Mouse (Mus musculus) heart, embryonic 16.5 days (tissue): ENCODE results near the gene Arhgap9. TPM values are rescaled to one million over a fixed set of nuclear protein-coding genes. Genes with fewer than 3 reads are reported as not detected.

Experiments
- ATAC-seq: fragments of 200-750 bp; cut with Nextera tagmentation; replicated peaks from 2 replicates; pipeline ENCODE4 v1.8.0; 2017; ENCODE audit warnings: moderate number of reproducible peaks; ENCODE audit not compliant: insufficient read depth, low FRiP score; ENCODE audit errors: extremely low read depth
- H3K27ac ChIP-seq: fragments of 300-500 bp; sonication (generic); 2 replicates; pipeline ENCODE4 v1.5.1; 2014; ENCODE audit warnings: mild to moderate bottlenecking, low read length, control low read depth, moderate library complexity
- H3K27me3 ChIP-seq: fragments of 300-500 bp; sonication (generic); 2 replicates; pipeline ENCODE4 v1.6.1; 2014; ENCODE audit warnings: low read length, mixed read lengths; ENCODE audit not compliant: control insufficient read depth, insufficient read depth
- H3K36me3 ChIP-seq: fragments of 300-500 bp; sonication (generic); 2 replicates; pipeline ENCODE4 v1.6.1; 2014; ENCODE audit not compliant: control insufficient read depth, insufficient read depth
- H3K4me1 ChIP-seq: fragments of 300-500 bp; sonication (generic); 2 replicates; pipeline ENCODE4 v1.6.1; 2014; ENCODE audit warnings: low read length, mixed read lengths; ENCODE audit not compliant: control insufficient read depth, insufficient read depth
- H3K4me2 ChIP-seq: fragments of 300-500 bp; sonication (generic); 2 replicates; pipeline ENCODE4 v1.6.1; 2014; ENCODE audit warnings: low read depth, mild to moderate bottlenecking, control low read depth, low read length
- H3K4me3 ChIP-seq: fragments of 300-500 bp; sonication (generic); 2 replicates; pipeline ENCODE4 v1.5.1; 2014; ENCODE audit warnings: mild to moderate bottlenecking, control low read depth, low read length
- H3K9ac ChIP-seq: fragments of 300-500 bp; sonication (generic); 2 replicates; pipeline ENCODE4 v1.6.1; 2014; ENCODE audit warnings: low read length, control low read depth
- H3K9me3 ChIP-seq: fragments of 300-500 bp; sonication (generic); replicated peaks from 2 replicates; pipeline ENCODE4 v1.6.1; 2016; ENCODE audit warnings: low read length; ENCODE audit not compliant: control insufficient read depth
- WGBS: fragments of 180-500 bp; shearing (Covaris S2); extraction: QIAGEN DNeasy Blood & Tissue Kit; methylation state at CpG from one replicate; pipeline ENCODE4 v1.1.7; 2014; 5-methylcytosine and 5-hydroxymethylcytosine counted together
- polyA plus RNA-seq: library from polyadenylated mRNA; unstranded; fragments of >200 nt; fragmentation: Nextera tagmentation; extraction: Ambion mirVana; gene quantifications from 2 replicates; pipeline ENCODE4 v1.2.1, GENCODE M21; 2015

Gene Arhgap9
- polyA plus RNA-seq, 1 experiment from 2014 or later, result 15.9 TPM

DNA sequence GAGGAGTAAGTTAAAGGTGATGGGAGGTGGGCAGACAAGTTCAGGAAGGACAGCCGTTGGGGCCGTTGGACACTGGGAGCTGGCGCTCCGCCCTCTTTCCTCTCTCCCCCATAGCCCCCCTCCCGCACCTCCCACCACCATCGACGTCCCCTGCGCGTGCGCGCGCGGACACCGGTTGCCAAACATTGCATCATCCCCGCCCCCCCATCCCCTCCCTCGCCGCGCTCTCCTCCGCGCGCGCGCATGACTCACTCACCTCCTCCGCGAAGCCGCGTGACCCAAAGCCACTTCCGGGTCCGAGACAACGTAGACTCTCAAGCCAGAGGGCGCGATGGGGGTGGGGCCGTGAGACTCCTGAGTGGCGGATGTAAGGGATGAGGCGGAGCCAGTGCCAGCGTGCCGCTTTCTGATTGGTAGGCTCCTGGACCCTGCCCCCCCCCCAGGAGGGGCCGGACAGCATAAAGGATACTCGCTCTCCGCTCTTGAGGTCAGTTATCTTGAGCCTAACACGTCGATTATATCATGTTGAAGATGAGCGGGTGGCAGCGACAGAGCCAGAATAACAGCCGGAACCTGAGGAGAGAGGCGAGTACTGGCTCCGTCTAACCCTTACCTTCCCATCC lies 31.3 kb upstream of the Arhgap9 start:
- H3K27me3 ChIP-seq, result no peaks in the 10 kb centered on the region
- ATAC-seq, result peak; percentile 88
- H3K4me3 ChIP-seq, result peak overlapping the region; percentile 86
- WGBS, result under 1% methylated on average over 47 of the region's 47 CpGs
- peaks cover 52% of the 10 kb centered on the region for H3K4me1 ChIP-seq
- H3K36me3 ChIP-seq, result peaks cover 38% of the 10 kb centered on the region
- H3K9me3 ChIP-seq, result no peaks in the 10 kb centered on the region
- H3K27ac ChIP-seq, result peak overlapping the region; percentile 100
- H3K9ac ChIP-seq, result peak overlapping the region; percentile 91
- peak overlapping the region; percentile 98 for H3K4me2 ChIP-seq

DNA sequence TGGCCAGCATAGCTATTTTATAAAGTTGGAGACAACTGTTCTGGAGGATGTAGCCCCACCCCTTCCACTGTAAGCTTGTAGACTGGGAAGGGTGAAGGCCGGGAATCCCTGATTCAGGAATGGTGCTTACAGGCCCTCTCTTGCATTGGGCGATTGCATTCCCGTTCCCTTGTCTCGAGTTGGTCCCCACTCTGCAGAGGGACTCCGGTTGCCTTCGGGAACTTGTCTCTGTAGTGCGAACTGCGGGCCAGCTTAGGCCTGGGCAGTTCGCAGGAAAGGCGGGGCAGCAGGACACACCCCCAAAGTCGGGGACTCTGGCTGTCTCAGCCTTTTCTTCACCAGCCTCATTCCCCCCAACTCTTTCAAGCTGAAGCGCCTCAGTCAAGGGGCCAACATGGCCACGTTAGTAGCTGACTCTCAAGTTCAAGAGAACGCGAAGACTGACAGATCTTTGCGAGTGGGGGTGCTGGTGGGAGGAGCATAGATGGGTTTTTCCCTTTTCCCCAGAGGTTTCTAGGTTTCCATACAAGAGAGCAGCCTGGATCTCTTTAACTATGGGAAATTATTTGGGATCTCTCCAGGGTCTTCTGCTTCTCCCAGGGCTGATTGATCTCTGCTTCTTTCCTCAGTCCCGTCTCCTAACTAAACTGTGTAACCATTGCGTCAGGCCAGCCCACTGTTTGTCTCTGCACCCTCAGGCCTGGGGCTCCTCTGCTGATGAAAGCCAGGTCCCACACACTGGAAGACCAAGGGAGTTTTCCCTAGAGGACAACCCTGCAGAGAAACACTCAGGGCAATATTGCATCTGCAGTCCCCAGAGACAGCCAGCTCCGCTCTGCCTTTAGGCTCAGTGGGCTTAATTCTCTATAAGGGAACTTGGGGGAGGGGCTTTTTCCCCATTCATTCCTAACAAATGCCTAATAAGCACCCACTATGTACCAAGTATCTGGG lies 30.6 kb upstream of the Arhgap9 start:
- ATAC-seq, result peak; percentile 3; the same call in 1 of the 2 replicates
- H3K27me3 ChIP-seq, result no peaks in the 10 kb centered on the region
- H3K4me1 ChIP-seq, result peaks cover 48% of the 10 kb centered on the region
- peak overlapping the region; percentile 90 for H3K9ac ChIP-seq
- H3K9me3 ChIP-seq, result no peaks in the 10 kb centered on the region
- peak overlapping the region; percentile 86 for H3K4me3 ChIP-seq
- H3K36me3 ChIP-seq, result peaks cover 38% of the 10 kb centered on the region
- peak overlapping the region; percentile 96 for H3K27ac ChIP-seq
- WGBS, result 2% methylated on average over 19 of the region's 19 CpGs
- H3K4me2 ChIP-seq, result peak overlapping the region; percentile 98

DNA sequence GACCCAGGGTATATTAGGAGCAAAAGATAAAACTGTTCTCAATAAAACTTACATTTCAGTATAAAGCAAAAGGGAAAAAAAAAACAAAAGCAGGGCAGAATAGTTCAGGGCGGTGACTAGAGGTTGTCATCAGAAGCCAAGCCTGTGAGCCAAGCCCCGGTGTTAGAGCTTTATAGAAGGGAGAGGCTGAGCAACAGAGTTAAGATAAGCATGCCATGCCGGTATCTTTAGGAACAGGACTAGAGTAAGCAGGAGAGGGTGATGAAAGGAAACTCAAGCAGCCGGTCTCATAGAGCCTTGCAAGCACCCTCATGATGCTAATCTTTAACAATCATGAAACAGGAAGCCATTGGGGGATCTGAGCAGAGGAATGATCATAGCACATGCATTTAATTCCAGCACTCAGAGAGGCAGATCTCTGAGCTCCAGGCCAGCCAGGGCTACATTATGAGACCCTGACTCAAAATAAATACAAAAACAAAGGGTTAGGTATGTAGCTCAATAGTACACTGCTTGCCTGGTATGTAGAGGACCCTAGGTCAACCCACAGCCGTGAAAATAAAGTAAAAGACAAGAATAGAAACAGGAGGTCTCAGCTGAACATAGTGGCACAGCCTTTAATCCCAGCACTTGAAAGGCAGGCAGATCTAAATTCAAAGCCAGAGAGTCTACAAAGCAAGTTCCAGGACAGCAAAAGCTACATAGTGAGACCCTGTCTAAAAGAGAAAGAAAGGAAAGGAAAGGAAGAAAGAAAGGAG lies 29.7 kb upstream of the Arhgap9 start:
- H3K4me1 ChIP-seq, result peaks cover 43% of the 10 kb centered on the region
- H3K4me3 ChIP-seq, result peak overlapping the region; percentile 86
- peak overlapping the region; percentile 98 for H3K4me2 ChIP-seq
- H3K9me3 ChIP-seq, result no peaks in the 10 kb centered on the region
- peak overlapping the region; percentile 96 for H3K27ac ChIP-seq
- no peak for ATAC-seq
- H3K36me3 ChIP-seq, result peaks cover 35% of the 10 kb centered on the region
- WGBS, result 11% methylated on average over 5 of the region's 5 CpGs
- no peaks in the 10 kb centered on the region for H3K27me3 ChIP-seq
- H3K9ac ChIP-seq, result peak overlapping the region; percentile 90

DNA sequence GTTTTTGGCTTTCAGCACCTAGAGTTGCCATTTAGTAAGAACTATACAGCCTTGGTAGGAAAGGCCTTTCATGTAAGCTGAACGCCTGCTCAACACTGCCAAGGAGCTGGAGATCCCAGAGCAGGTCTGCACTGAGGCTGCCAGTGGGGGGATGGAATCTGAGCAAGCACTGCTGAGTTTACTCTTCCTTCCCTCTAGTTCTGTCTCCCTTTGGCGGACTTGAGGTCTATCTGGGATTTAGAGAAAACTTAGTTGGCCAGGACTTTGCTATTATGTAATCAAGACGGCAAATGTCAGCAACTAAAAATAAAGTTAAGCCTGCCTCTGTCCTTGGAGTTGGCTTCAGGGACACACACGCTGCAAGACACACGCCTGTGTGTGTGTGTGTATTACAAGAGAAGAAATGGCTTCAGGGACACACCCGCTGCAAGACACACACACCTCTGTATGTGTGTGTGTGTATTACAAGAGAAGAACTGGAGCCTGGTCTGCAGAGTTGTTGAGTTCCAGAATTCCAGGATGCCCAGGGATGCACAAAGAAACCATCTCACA lies 28.7 kb upstream of the Arhgap9 start:
- Histone ChIP-seq H3K4me2 (peak overlapping the region; percentile 98), H3K4me1 (peaks cover 42% of the 10 kb centered on the region), H3K27me3 (no peaks in the 10 kb centered on the region), H3K9ac (peak overlapping the region; percentile 90), H3K27ac (peak overlapping the region; percentile 96), H3K36me3 (peaks cover 41% of the 10 kb centered on the region), H3K9me3 (no peaks in the 10 kb centered on the region), H3K4me3 (peak overlapping the region; percentile 86)
- ATAC-seq, result no peak
- WGBS, result 38% methylated on average over 6 of the region's 6 CpGs

DNA sequence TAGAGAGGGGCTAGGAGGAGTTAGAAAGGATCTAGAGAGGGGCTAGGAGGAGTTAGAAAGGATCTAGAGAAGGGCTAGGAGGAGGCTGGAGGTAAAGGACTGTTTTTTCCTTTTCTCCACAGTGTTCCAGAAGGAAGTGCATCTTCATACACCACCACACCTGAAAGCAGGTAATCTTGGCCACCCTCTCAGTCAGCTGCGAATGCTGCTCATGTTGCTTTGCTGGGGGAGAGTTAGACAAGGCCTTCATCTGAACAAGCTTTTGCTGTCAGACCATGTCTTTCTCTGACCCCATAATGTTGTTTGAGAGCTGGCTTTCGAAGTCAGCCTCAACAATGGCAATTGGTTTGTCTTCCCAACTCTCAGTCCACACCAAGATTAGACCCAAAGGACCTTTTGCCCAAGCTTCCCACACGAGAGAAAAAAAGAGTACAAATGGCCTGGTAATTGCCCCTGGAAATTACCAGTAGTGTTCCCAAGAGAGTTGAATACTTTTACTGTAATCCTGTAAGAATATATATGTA lies 28.1 kb upstream of the Arhgap9 start:
- WGBS, result 88% methylated on average over 3 of the region's 3 CpGs
- H3K4me3 ChIP-seq, result peak overlapping the region; percentile 86
- H3K4me1 ChIP-seq, result peaks cover 42% of the 10 kb centered on the region
- peak overlapping the region; percentile 96 for H3K27ac ChIP-seq
- H3K36me3 ChIP-seq, result peaks cover 41% of the 10 kb centered on the region
- ATAC-seq, result no peak
- H3K4me2 ChIP-seq, result peak overlapping the region; percentile 98; the same call in 1 of the 2 replicates
- H3K27me3 ChIP-seq, result no peaks in the 10 kb centered on the region
- no peaks in the 10 kb centered on the region for H3K9me3 ChIP-seq
- H3K9ac ChIP-seq, result peak overlapping the region; percentile 90; the same call in 1 of the 2 replicates

DNA sequence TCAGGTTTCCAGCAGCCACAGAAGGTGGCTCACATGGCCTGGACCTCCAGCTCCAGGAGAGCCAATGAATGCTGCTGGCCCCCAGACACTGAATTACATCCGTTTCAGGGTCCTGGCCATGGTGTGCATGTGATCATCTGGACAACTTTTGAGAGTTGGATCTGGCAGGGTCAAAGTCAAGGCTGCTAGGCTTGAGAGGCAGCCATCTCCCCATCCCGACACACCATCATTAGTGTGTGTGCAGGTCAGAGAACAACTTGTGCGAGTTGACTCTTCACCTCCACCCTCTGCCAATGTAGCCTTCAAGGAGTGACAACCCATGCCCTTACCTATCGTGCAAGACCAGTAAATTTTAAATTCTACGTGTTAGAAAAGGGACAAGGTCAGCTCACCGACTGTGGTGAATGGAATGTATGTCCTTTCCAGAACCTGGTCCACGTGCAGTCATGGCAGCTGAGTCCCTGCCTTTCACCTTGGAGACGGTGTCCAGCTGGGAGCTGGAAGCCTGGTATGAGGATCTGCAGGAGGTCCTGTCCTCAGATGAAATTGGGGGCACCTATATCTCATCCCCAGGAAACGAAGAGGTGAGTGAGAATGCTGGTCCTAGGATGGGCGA lies 26.8 kb upstream of the Arhgap9 start:
- WGBS, result 89% methylated on average over 10 of the region's 10 CpGs
- Histone ChIP-seq H3K4me3 (no peak overlapping the region), H3K27ac (no peak overlapping the region), H3K9me3 (no peaks in the 10 kb centered on the region), H3K27me3 (no peaks in the 10 kb centered on the region), H3K4me2 (no peak overlapping the region), H3K9ac (no peak overlapping the region), H3K36me3 (peaks cover 50% of the 10 kb centered on the region), H3K4me1 (peaks cover 36% of the 10 kb centered on the region)
- no peak for ATAC-seq

DNA sequence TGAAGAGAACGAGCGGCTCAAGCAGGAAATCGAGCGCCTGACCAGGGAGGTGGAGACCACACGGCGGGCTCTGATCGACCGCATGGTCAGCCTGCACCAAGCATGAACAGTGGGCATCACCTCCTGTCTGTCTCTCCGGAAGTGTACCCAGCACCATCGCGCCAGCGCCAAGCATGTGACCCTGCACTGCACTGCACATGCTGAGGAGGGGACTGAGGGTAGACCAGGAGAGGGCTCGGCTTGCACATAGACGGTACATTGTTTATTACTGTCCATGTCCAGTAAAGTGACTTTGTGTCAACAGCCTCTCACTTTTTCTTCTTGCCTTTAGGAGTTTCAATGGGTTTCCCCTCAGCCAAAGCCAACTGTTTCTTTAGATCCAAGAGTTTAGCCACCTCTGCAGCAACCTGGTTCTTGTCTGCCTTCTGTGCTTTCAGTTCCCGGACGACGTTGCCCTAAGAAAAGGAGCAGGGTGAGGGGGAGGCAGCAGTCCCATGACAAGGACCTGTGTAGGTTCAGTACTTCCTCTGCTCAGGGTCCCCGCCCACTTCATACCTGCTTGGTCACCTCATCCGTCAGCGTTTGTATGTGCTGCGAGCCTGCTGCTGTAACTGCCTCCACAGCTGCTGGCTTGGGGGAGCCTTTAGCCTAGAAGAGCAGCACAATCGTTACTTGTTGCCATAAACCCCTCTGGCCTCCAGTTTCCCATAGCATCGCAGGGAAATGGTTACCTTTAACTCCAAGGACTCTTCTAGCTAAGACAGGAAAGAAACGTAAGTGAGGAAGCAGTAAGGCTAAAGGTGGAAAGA lies 25.6 kb upstream of the Arhgap9 start:
- Histone ChIP-seq H3K4me1 (peaks cover 35% of the 10 kb centered on the region), H3K4me3 (no peak overlapping the region), H3K9me3 (no peaks in the 10 kb centered on the region), H3K9ac (no peak overlapping the region), H3K36me3 (peaks cover 56% of the 10 kb centered on the region), H3K4me2 (no peak overlapping the region), H3K27ac (no peak overlapping the region), H3K27me3 (no peaks in the 10 kb centered on the region)
- 80% methylated on average over 24 of the region's 24 CpGs for WGBS
- ATAC-seq, result no peak
